Mouse (Mus musculus): Measurements from ENCODE around the gene Wbp4. TPM values are rescaled to one million over a fixed set of nuclear protein-coding genes. Genes with fewer than 3 reads are reported as not detected.

Gene Wbp4
- total RNA-seq (2023), result 27.0 to 33.3 TPM (median 29.8 TPM) in 4 replicates

GRCm38 (mm10) chr14:79481339-79482151, at the start of gene Wbp4:
Gene Wbp4, minus strand, starts transcription at chr14:79481520.

GRCm38 (mm10) chr14:79480624-79481338, 539 bp downstream of the Wbp4 start, which contains the start of gene Elf1:
Gene Elf1, plus strand, starts transcription at chr14:79481194.

GRCm38 (mm10) chr14:79451681-79452590, 29.4 kb downstream of the Wbp4 start, which contains the start of gene Kbtbd6:
Gene Kbtbd6, plus strand, starts transcription at chr14:79451835.

GRCm38 (mm10) chr14:79425979-79426729, 55.2 kb downstream of the Wbp4 start, which contains the start of gene Kbtbd7:
Gene Kbtbd7, plus strand, starts transcription at chr14:79426511.

Other genes with a start within 250 kb of the Wbp4 start
- not detected in 4 replicates for gene Zfp957, start 234.2 kb downstream of the Wbp4 start, total RNA-seq (2023)
- gene Rgcc, start 179.9 kb downstream of the Wbp4 start, total RNA-seq (2023), result 45.9 to 54.1 TPM (median 47.7 TPM) in 4 replicates
- 44.0 to 51.7 TPM (median 49.8 TPM) in 4 replicates for gene Naa16, start 90.7 kb downstream of the Wbp4 start, total RNA-seq (2023)
- gene Mtrf1, start 83.7 kb downstream of the Wbp4 start, total RNA-seq (2023), result 1.7 to 3.3 TPM (median 1.8 TPM) in 4 replicates
- 15.7 to 18.2 TPM (median 16.6 TPM) in 4 replicates for gene Kbtbd7, start 55.0 kb downstream of the Wbp4 start, total RNA-seq (2023)
- 0.33 to 0.63 TPM (median 0.57 TPM) in 4 replicates for gene Kbtbd6, start 29.7 kb downstream of the Wbp4 start, total RNA-seq (2023)
- 187 to 209 TPM (median 192 TPM) in 4 replicates for gene Elf1, start 326 bp downstream of the Wbp4 start, total RNA-seq (2023)
- 50.0 to 63.5 TPM (median 59.1 TPM) in 4 replicates for gene Sugt1, start 106.2 kb upstream of the Wbp4 start, total RNA-seq (2023)
- gene Cnmd, start 180.7 kb upstream of the Wbp4 start, total RNA-seq (2023), result not detected in 4 replicates

All from B cell, adult 62 days (primary cell).